In genomic region chr3:107355618-107356260, GRCm38 (mm10) we compare ENCODE assay signal across 25 mouse cellular contexts. TPM values are rescaled to one million over a fixed set of nuclear protein-coding genes. Genes with fewer than 3 reads are reported as not detected.
DNase-seq lines count a peak whose midpoint lies in the region; ATAC-seq and TF ChIP-seq lines count a peak whose summit lies in the region.
"Had no signal": no experiment of that assay in that cellular context is flagged by ENCODE, and none has a peak within 500 bp of the region (broad histone marks: within the 10 kb centered on the region; RNA-seq: fewer than 3 reads in every experiment).

No protein-coding gene starts in this region.

- peaks cover 0 to 8% of the 10 kb centered on the region in 2 experiments; a peak in 3 of 4 replicates for H3K27me3 ChIP-seq in MEL (ENCODE audit: control insufficient read depth in 1 of 2, insufficient read depth in 2 of 2, low read length in 2 of 2)
- no peaks in the 10 kb centered on the region; the same call in 1 of the 2 replicates for H3K27me3 ChIP-seq in midbrain, embryonic 15.5 days (replicated peaks)
- H3K27me3 ChIP-seq: embryonic facial prominence, embryonic 12.5 days; embryonic facial prominence, embryonic 15.5 days; intestine, embryonic 15.5 days had no signal

- TF ChIP-seq CTCF in MEL (IDR thresholded peaks at IDR 0.05 in 2 of 3, conservative IDR thresholded peaks at IDR 0.05 in 1 of 3; ENCODE audit: control insufficient read depth in 1 of 3, insufficient read depth in 1 of 3, low read depth in 2 of 3, low read length in 3 of 3, poor library complexity in 1 of 3, severe bottlenecking in 1 of 3) = no peak

- ATAC-seq in midbrain, embryonic 15.5 days (replicated peaks) = no peak
- ATAC-seq: forebrain, embryonic 14.5 days; forebrain, postnatal 0 days; intestine, embryonic 15.5 days had no signal

- DNase-seq in heart, adult 11 months = peak; percentile 55
- DNase-seq in heart, adult 9 months (ENCODE audit: low spot score in 2 of 2) = no peak
- DNase-seq in ES-CJ7 (ENCODE audit: low read depth, low spot score) (peak; percentile 51), MEL (ENCODE audit: low read depth, low spot score) (peak; percentile 42)
- DNase-seq in induced T-regulatory cell, adult 2 months (ENCODE audit: low read depth) = peak; percentile 50
- DNase-seq in neural tube, embryonic 10.5 days (ENCODE audit: extremely low spot score, low spot score) = no peak
- DNase-seq: adrenal gland, postnatal 10 days; adrenal gland, postnatal 36 days; cerebellum, adult 18-20 months; cerebellum, adult 9-11 months; cerebellum, postnatal 25 days; forebrain, postnatal 0 days; gastrocnemius, postnatal 10 days; gastrocnemius, postnatal 36 days; kidney, adult 11 months; kidney, adult 8-10 months had no signal

- 89% methylated on average over 6 of the region's 6 CpGs for WGBS in midbrain, embryonic 15.5 days

- TF ChIP-seq POLR2A in MEL (IDR thresholded peaks at IDR 0.05; ENCODE audit: control insufficient read depth in 1 of 2, insufficient read depth in 1 of 2, low read depth in 1 of 2, low read length in 2 of 2, poor library complexity in 1 of 2) = no peak

- H3K4me1 ChIP-seq in MEL (ENCODE audit: control insufficient read depth in 1 of 2, insufficient read depth in 2 of 2, low read length in 2 of 2) = peaks cover 0 to 26% of the 10 kb centered on the region in 2 experiments
- H3K4me1 ChIP-seq in midbrain, embryonic 15.5 days = no peaks in the 10 kb centered on the region; the same call in 1 of the 2 replicates
- H3K4me1 ChIP-seq: embryonic facial prominence, embryonic 12.5 days had no signal

- no peaks in the 10 kb centered on the region for H3K9me3 ChIP-seq in MEL (replicated peaks; ENCODE audit: insufficient read depth, low read length)
- no peaks in the 10 kb centered on the region for H3K9me3 ChIP-seq in midbrain, embryonic 15.5 days
- H3K9me3 ChIP-seq: embryonic facial prominence, embryonic 12.5 days; embryonic facial prominence, embryonic 15.5 days; G1E; heart, embryonic 13.5 days; hindbrain, embryonic 12.5 days; hindbrain, embryonic 15.5 days; intestine, embryonic 15.5 days had no signal

- TF ChIP-seq EP300 in MEL (IDR thresholded peaks at IDR 0.05; ENCODE audit: low read depth in 1 of 2, low read length in 2 of 2) = peak in 1 of 2 experiments; percentile 36; a peak in 1 of 4 replicates

- TF ChIP-seq RAD21 in MEL (IDR thresholded peaks at IDR 0.05; ENCODE audit: low read depth, low read length) = no peak

- peak overlapping the region; percentile 54 for H3K27ac ChIP-seq in MEL (ENCODE audit: control insufficient read depth, low read depth, low read length)
- H3K27ac ChIP-seq in midbrain, embryonic 15.5 days = no peak overlapping the region
- H3K27ac ChIP-seq: embryonic facial prominence, embryonic 12.5 days; embryonic facial prominence, embryonic 15.5 days; heart, embryonic 13.5 days; hindbrain, embryonic 12.5 days; hindbrain, embryonic 15.5 days; intestine, embryonic 15.5 days had no signal

- peaks cover 0 to 17% of the 10 kb centered on the region in 2 experiments; a peak in 2 of 4 replicates for H3K36me3 ChIP-seq in MEL (ENCODE audit: control insufficient read depth in 1 of 2, insufficient read depth in 2 of 2, low read length in 2 of 2)
- no peaks in the 10 kb centered on the region for H3K36me3 ChIP-seq in midbrain, embryonic 15.5 days (replicated peaks)
- H3K36me3 ChIP-seq: embryonic facial prominence, embryonic 12.5 days; embryonic facial prominence, embryonic 15.5 days; G1E; heart, embryonic 13.5 days; hindbrain, embryonic 12.5 days; hindbrain, embryonic 15.5 days; intestine, embryonic 15.5 days had no signal

- H3K4me2 ChIP-seq in midbrain, embryonic 15.5 days = no peak overlapping the region
- H3K4me2 ChIP-seq: embryonic facial prominence, embryonic 12.5 days; embryonic facial prominence, embryonic 15.5 days; heart, embryonic 13.5 days; hindbrain, embryonic 12.5 days; hindbrain, embryonic 15.5 days; intestine, embryonic 15.5 days had no signal

- H3K79me2 ChIP-seq in MEL (ENCODE audit: control insufficient read depth, insufficient read depth, low read length, poor library complexity) = no peaks in the 10 kb centered on the region

- no peak overlapping the region for H3K4me3 ChIP-seq in MEL (ENCODE audit: control insufficient read depth in 1 of 2, insufficient read depth in 1 of 2, low read depth in 2 of 2, low read length in 2 of 2)
- no peak overlapping the region for H3K4me3 ChIP-seq in midbrain, embryonic 15.5 days
- H3K4me3 ChIP-seq: embryonic facial prominence, embryonic 12.5 days; embryonic facial prominence, embryonic 15.5 days; heart, embryonic 13.5 days; hindbrain, embryonic 12.5 days; hindbrain, embryonic 15.5 days; intestine, embryonic 15.5 days had no signal

- no peak overlapping the region for H3K9ac ChIP-seq in MEL (ENCODE audit: control insufficient read depth, low read depth, low read length, poor library complexity, severe bottlenecking)
- H3K9ac ChIP-seq in midbrain, embryonic 15.5 days = no peak overlapping the region
- H3K9ac ChIP-seq: embryonic facial prominence, embryonic 12.5 days; embryonic facial prominence, embryonic 15.5 days; forebrain, postnatal 0 days; heart, embryonic 13.5 days; hindbrain, embryonic 12.5 days; hindbrain, embryonic 15.5 days; intestine, embryonic 15.5 days had no signal

TF ChIP-seq in MEL, 35 proteins besides CTCF, POLR2A, EP300 and RAD21:
- no peak for TF ChIP-seq TBP (IDR thresholded peaks at IDR 0.05; ENCODE audit: low read depth, low read length)
- peak; percentile 52 for TF ChIP-seq ZNF384 (IDR thresholded peaks at IDR 0.05; ENCODE audit: low read depth, low read length)

RNA-seq across cellular contexts. Expression of gene Rbm15, which starts 22.3 kb away (rescaled TPM):
- total RNA-seq in MEL (2012; rRNA removed) = 29.4 and 33.1 TPM in 2 replicates
- polyA plus RNA-seq in MEL (2012; ENCODE audit: insufficient read depth in 1 of 2, insufficient read length in 2 of 2, low read depth in 1 of 2, low replicate concordance in 2 of 2, missing spikeins in 1 of 2) = 10 to 100 TPM in 1 of 2 experiments, not detected in 1; 18.1 TPM
- 6.8 TPM in 2 replicates for polyA plus RNA-seq in midbrain, embryonic 15.5 days (2015; fragmentation: Nextera tagmentation; extraction: Ambion mirVana)

Comparison
In these comparisons a context has a peak if more than half of its experiments do, and no peak if none do; other contexts are left out.
1. DNase-seq: peak in heart, adult 11 months (single experiment), ES-CJ7 (single experiment), MEL (single experiment) and induced T-regulatory cell, adult 2 months (single experiment); none in heart, adult 9 months (0 of 2) and neural tube, embryonic 10.5 days (single experiment).